ENCODE assay signal across 21 mouse cellular contexts in the genomic region with DNA sequence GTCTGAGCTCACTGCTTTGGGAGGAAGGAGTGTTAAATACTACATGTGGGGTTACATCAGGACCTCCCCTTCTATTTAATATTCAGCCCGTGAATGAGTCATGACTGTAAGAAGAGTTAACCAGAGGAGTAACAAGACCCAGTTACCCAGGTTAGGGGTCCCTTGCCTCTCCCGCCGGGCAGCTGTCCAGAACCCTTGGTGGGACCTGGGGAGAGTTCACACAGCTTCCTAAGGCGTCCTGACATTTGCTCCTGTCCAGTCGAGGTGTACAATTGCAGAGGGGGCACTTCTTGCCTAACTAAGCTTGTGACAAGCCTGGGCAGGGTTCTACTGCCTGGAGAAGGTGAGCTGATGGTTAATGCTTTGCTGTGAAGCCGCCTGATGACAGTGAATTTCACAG. TPM values are rescaled to one million over a fixed set of nuclear protein-coding genes. Genes with fewer than 3 reads are reported as not detected.
DNase-seq lines count a peak whose midpoint lies in the region; ATAC-seq and TF ChIP-seq lines count a peak whose summit lies in the region.
"Had no signal": no experiment of that assay in that cellular context is flagged by ENCODE, and none has a peak within 500 bp of the region (broad histone marks: within the 10 kb centered on the region; RNA-seq: fewer than 3 reads in every experiment).

No protein-coding gene starts in this region.

- H3K27me3 ChIP-seq in heart, embryonic 13.5 days (replicated peaks), result no peaks in the 10 kb centered on the region
- H3K27me3 ChIP-seq in intestine, embryonic 14.5 days (replicated peaks; ENCODE audit: control insufficient read depth, insufficient read depth, low read length), result no peaks in the 10 kb centered on the region; the same call in 1 of the 2 replicates
- no peaks in the 10 kb centered on the region for H3K27me3 ChIP-seq in intestine, postnatal 0 days (replicated peaks; ENCODE audit: control insufficient read depth, insufficient read depth, low read length)
- no peaks in the 10 kb centered on the region for H3K27me3 ChIP-seq in forebrain, embryonic 13.5 days
- no peaks in the 10 kb centered on the region for H3K27me3 ChIP-seq in forebrain, embryonic 15.5 days
- H3K27me3 ChIP-seq: hindbrain, embryonic 12.5 days; limb, embryonic 13.5 days; liver, embryonic 13.5 days; lung, embryonic 15.5 days; midbrain, embryonic 12.5 days had no signal

- TF ChIP-seq CTCF in intestine, postnatal 0 days (IDR thresholded peaks at IDR 0.05; ENCODE audit: low read depth), result no peak

- no peaks in the 10 kb centered on the region for H3K9me3 ChIP-seq in heart, embryonic 13.5 days
- H3K9me3 ChIP-seq in intestine, embryonic 14.5 days (ENCODE audit: control insufficient read depth, low read length), result no peaks in the 10 kb centered on the region
- no peaks in the 10 kb centered on the region for H3K9me3 ChIP-seq in intestine, postnatal 0 days (ENCODE audit: control insufficient read depth)
- no peaks in the 10 kb centered on the region for H3K9me3 ChIP-seq in forebrain, embryonic 13.5 days (replicated peaks)
- no peaks in the 10 kb centered on the region for H3K9me3 ChIP-seq in forebrain, embryonic 15.5 days
- H3K9me3 ChIP-seq: hindbrain, embryonic 12.5 days; limb, embryonic 13.5 days; liver, embryonic 13.5 days; lung, embryonic 15.5 days; midbrain, embryonic 12.5 days had no signal

- H3K4me2 ChIP-seq in heart, embryonic 13.5 days, result no peak overlapping the region
- no peak overlapping the region for H3K4me2 ChIP-seq in intestine, embryonic 14.5 days (ENCODE audit: low read length)
- no peak overlapping the region for H3K4me2 ChIP-seq in intestine, postnatal 0 days (replicated peaks; ENCODE audit: low read depth)
- H3K4me2 ChIP-seq in forebrain, embryonic 13.5 days, result no peak overlapping the region; the same call in 1 of the 2 replicates
- 0 out of 2 replicates have a peak overlapping the region, but pooled peaks have one; percentile 30 for H3K4me2 ChIP-seq in forebrain, embryonic 15.5 days (replicated peaks)
- H3K4me2 ChIP-seq: hindbrain, embryonic 12.5 days; limb, embryonic 13.5 days; liver, embryonic 13.5 days; lung, embryonic 15.5 days had no signal

- no peaks in the 10 kb centered on the region for H3K36me3 ChIP-seq in heart, embryonic 13.5 days
- H3K36me3 ChIP-seq in intestine, embryonic 14.5 days (ENCODE audit: control insufficient read depth, insufficient read depth, low read length), result no peaks in the 10 kb centered on the region
- no peaks in the 10 kb centered on the region for H3K36me3 ChIP-seq in intestine, postnatal 0 days (ENCODE audit: control insufficient read depth, insufficient read depth)
- no peaks in the 10 kb centered on the region for H3K36me3 ChIP-seq in forebrain, embryonic 13.5 days (ENCODE audit: poor library complexity, severe bottlenecking)
- H3K36me3 ChIP-seq in forebrain, embryonic 15.5 days, result no peaks in the 10 kb centered on the region
- H3K36me3 ChIP-seq: hindbrain, embryonic 12.5 days; limb, embryonic 13.5 days; liver, embryonic 13.5 days; lung, embryonic 15.5 days; midbrain, embryonic 12.5 days had no signal

- 0 out of 2 replicates have a peak overlapping the region, but pooled peaks have one; percentile 37 for H3K9ac ChIP-seq in heart, embryonic 13.5 days
- H3K9ac ChIP-seq in intestine, embryonic 14.5 days (ENCODE audit: low read length), result no peak overlapping the region
- no peak overlapping the region for H3K9ac ChIP-seq in intestine, postnatal 0 days (ENCODE audit: low read depth, low read length)
- H3K9ac ChIP-seq in forebrain, embryonic 13.5 days, result no peak overlapping the region
- H3K9ac ChIP-seq in forebrain, embryonic 15.5 days (replicated peaks), result no peak overlapping the region
- H3K9ac ChIP-seq: hindbrain, embryonic 12.5 days; limb, embryonic 13.5 days; liver, embryonic 13.5 days; lung, embryonic 15.5 days; midbrain, embryonic 12.5 days had no signal

- H3K4me3 ChIP-seq in heart, embryonic 13.5 days, result no peak overlapping the region
- H3K4me3 ChIP-seq in intestine, embryonic 14.5 days (ENCODE audit: low read depth, low read length), result no peak overlapping the region
- no peak overlapping the region for H3K4me3 ChIP-seq in intestine, postnatal 0 days (ENCODE audit: low read depth, low read length)
- no peak overlapping the region for H3K4me3 ChIP-seq in forebrain, embryonic 13.5 days
- H3K4me3 ChIP-seq in forebrain, embryonic 15.5 days, result no peak overlapping the region
- H3K4me3 ChIP-seq: hindbrain, embryonic 12.5 days; limb, embryonic 13.5 days; liver, embryonic 13.5 days; lung, embryonic 15.5 days; midbrain, embryonic 12.5 days had no signal

- WGBS in heart, embryonic 13.5 days, result 58% methylated on average over 6 of the region's 6 CpGs
- WGBS in intestine, embryonic 14.5 days, result 69% methylated on average over 6 of the region's 6 CpGs
- 71% methylated on average over 6 of the region's 6 CpGs for WGBS in intestine, postnatal 0 days
- 54% methylated on average over 6 of the region's 6 CpGs for WGBS in forebrain, embryonic 13.5 days
- 48% methylated on average over 6 of the region's 6 CpGs for WGBS in forebrain, embryonic 15.5 days

- no peak for DNase-seq in heart, postnatal 4 days
- peak; percentile 36 for DNase-seq in intestine, embryonic 14.5 days (ENCODE audit: low spot score)
- no peak for DNase-seq in urinary bladder, postnatal 10 days (ENCODE audit: low spot score)
- DNase-seq: cerebellum, adult 2 months; gastrocnemius, postnatal 10 days; kidney, adult 18-20 months; liver, embryonic 13.5 days; retina, postnatal 1 day; right cerebral cortex, postnatal 4 days; thymus, postnatal 25 days had no signal

- H3K27ac ChIP-seq in heart, embryonic 13.5 days (replicated peaks), result no peak overlapping the region; the same call in 1 of the 2 replicates
- no peak overlapping the region for H3K27ac ChIP-seq in intestine, embryonic 14.5 days (ENCODE audit: low read depth)
- H3K27ac ChIP-seq in intestine, postnatal 0 days (ENCODE audit: low read depth, low read length), result no peak overlapping the region
- peak overlapping the region; percentile 79; the same call in 1 of the 2 replicates for H3K27ac ChIP-seq in forebrain, embryonic 13.5 days
- peak overlapping the region; percentile 2; the same call in 1 of the 2 replicates for H3K27ac ChIP-seq in forebrain, embryonic 15.5 days (replicated peaks)
- H3K27ac ChIP-seq: hindbrain, embryonic 12.5 days; kidney, postnatal 0 days; limb, embryonic 13.5 days; liver, embryonic 13.5 days; macrophage; midbrain, embryonic 12.5 days; stomach, postnatal 0 days had no signal

- no peak for ATAC-seq in heart, embryonic 13.5 days (ENCODE audit: extremely low read depth, insufficient number of reproducible peaks, low FRiP score, low TSS enrichment)
- ATAC-seq in intestine, embryonic 14.5 days (replicated peaks; ENCODE audit: low FRiP score, low TSS enrichment, low read depth), result no peak
- ATAC-seq in intestine, postnatal 0 days, result no peak
- no peak for ATAC-seq in forebrain, embryonic 13.5 days
- no peak for ATAC-seq in forebrain, embryonic 15.5 days (replicated peaks)

- H3K4me1 ChIP-seq in heart, embryonic 13.5 days, result peaks cover 55% of the 10 kb centered on the region
- H3K4me1 ChIP-seq in intestine, embryonic 14.5 days (replicated peaks; ENCODE audit: control insufficient read depth, insufficient read depth, low read length), result peaks cover 16% of the 10 kb centered on the region
- no peaks in the 10 kb centered on the region for H3K4me1 ChIP-seq in intestine, postnatal 0 days (replicated peaks; ENCODE audit: control insufficient read depth, insufficient read depth, low read length)
- peaks cover 54% of the 10 kb centered on the region for H3K4me1 ChIP-seq in forebrain, embryonic 13.5 days
- H3K4me1 ChIP-seq in forebrain, embryonic 15.5 days, result peaks cover 50% of the 10 kb centered on the region

RNA-seq across cellular contexts. Expression of gene Plcb4, which starts 54.1 kb away (rescaled TPM):
- 26.0 and 27.3 TPM in 2 replicates for polyA plus RNA-seq in heart, embryonic 13.5 days (2015; fragmentation: Nextera tagmentation; extraction: Ambion mirVana)
- 10 to 100 TPM; 68.9 to 75.6 TPM for total RNA-seq in heart, postnatal 4 days (2021)
- 16.8 and 19.4 TPM in 2 replicates for polyA plus RNA-seq in intestine, embryonic 14.5 days (2014; fragmentation: Nextera tagmentation; extraction: Ambion mirVana)
- 5.5 and 5.9 TPM in 2 replicates for polyA plus RNA-seq in intestine, postnatal 0 days (2015; fragmentation: Nextera tagmentation; extraction: Ambion mirVana)
- 18.6 and 19.4 TPM in 2 replicates for polyA plus RNA-seq in forebrain, embryonic 13.5 days (2015; fragmentation: Nextera tagmentation; extraction: Ambion mirVana)
- polyA plus RNA-seq in forebrain, embryonic 15.5 days (2015; fragmentation: Nextera tagmentation; extraction: Ambion mirVana), result 14.8 and 18.6 TPM in 2 replicates

Comparison
In these comparisons a context has a peak if more than half of its experiments do, and no peak if none do; other contexts are left out.
1. H3K27ac ChIP-seq: peak in forebrain, embryonic 13.5 days (single experiment) and forebrain, embryonic 15.5 days (single experiment); none in heart, embryonic 13.5 days (single experiment), intestine, embryonic 14.5 days (single experiment) and intestine, postnatal 0 days (single experiment).